Mouse (Mus musculus): ENCODE measurements at regions not wholly inside any gene's neighbourhood (a gene's known extent, or its start where the extent isn't known, plus 50 kb on each side); places are given as distances from the start of the nearest gene placed in this dataset.
A peak's percentile ranks its signal among the peaks of the same experiment; 100 is the strongest.

GRCm38 (mm10) chr9:89858005-89858404, 51.7 kb upstream of the Rasgrf1 start:
- no peak overlapping the region for H3K9ac ChIP-seq
- TF ChIP-seq CTCF (IDR thresholded peaks at IDR 0.05; ENCODE audit: low read depth): no peak

GRCm38 (mm10) chr9:89850491-89851282, 59.0 kb upstream of the Rasgrf1 start:
- Histone ChIP-seq H3K4me1 (ENCODE audit: insufficient read depth) (no peaks in the 10 kb centered on the region), H3K27ac (ENCODE audit: low read depth) (no peak overlapping the region), H3K4me3 (ENCODE audit: low read depth, low read length) (no peak overlapping the region), H3K27me3 (ENCODE audit: insufficient read depth, low read length) (no peaks in the 10 kb centered on the region), H3K9ac (no peak overlapping the region), H3K4me2 (no peak overlapping the region), H3K9me3 (ENCODE audit: low read depth, low read length) (no peaks in the 10 kb centered on the region), H3K36me3 (ENCODE audit: insufficient read depth) (no peaks in the 10 kb centered on the region)
- WGBS: 72% methylated on average over 10 of the region's 10 CpGs
- no peak for TF ChIP-seq CTCF (IDR thresholded peaks at IDR 0.05; ENCODE audit: low read depth)
- 0 out of 2 replicates have a peak, but pooled peaks have one; percentile 41 for ATAC-seq (ENCODE audit: insufficient read depth)
- peak; percentile 42 for DNase-seq

More at GRCm38 (mm10) chr9:89858005-89858404, 51.7 kb upstream of the Rasgrf1 start:
- H3K4me2 ChIP-seq: no peak overlapping the region
- no peaks in the 10 kb centered on the region for H3K9me3 ChIP-seq (ENCODE audit: low read depth, low read length)
- no peaks in the 10 kb centered on the region for H3K36me3 ChIP-seq (ENCODE audit: insufficient read depth)
- H3K4me3 ChIP-seq (ENCODE audit: low read depth, low read length): no peak overlapping the region
- no peaks in the 10 kb centered on the region for H3K27me3 ChIP-seq (ENCODE audit: insufficient read depth, low read length)
- ATAC-seq (ENCODE audit: insufficient read depth) (no peak), DNase-seq (no peak)
- no peak overlapping the region for H3K27ac ChIP-seq (ENCODE audit: low read depth)
- H3K4me1 ChIP-seq (ENCODE audit: insufficient read depth): no peaks in the 10 kb centered on the region

DNA sequence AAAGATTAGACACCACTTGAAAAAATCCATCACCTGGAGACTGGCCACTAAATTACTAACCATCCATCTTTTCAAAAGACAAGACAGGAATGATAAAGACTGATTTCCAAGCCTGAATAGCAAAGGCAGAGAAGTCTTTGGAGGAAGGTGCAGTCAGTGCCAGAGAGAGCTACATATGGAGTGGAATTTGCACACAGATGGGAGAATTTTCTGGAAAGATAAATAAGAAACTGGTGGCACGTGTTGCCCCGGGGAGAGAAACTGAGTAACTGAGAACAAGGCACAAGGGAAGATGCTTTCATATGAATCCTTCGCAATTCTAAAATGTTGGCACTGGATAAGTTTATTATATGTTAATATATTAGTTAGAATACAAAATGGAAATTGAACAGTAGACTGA, 59.8 kb upstream of the Rasgrf1 start:
- H3K9ac ChIP-seq: no peak overlapping the region
- TF ChIP-seq CTCF (IDR thresholded peaks at IDR 0.05; ENCODE audit: low read depth): no peak
- no peak overlapping the region for H3K27ac ChIP-seq (ENCODE audit: low read depth)
- WGBS: 77% methylated on average over 3 of the region's 3 CpGs
- no peak for DNase-seq
- H3K9me3 ChIP-seq (ENCODE audit: low read depth, low read length): no peaks in the 10 kb centered on the region
- H3K27me3 ChIP-seq (ENCODE audit: insufficient read depth, low read length): no peaks in the 10 kb centered on the region
- H3K4me2 ChIP-seq: no peak overlapping the region
- no peak for ATAC-seq (ENCODE audit: insufficient read depth)
- H3K4me3 ChIP-seq (ENCODE audit: low read depth, low read length): no peak overlapping the region
- no peaks in the 10 kb centered on the region for H3K4me1 ChIP-seq (ENCODE audit: insufficient read depth)
- H3K36me3 ChIP-seq (ENCODE audit: insufficient read depth): no peaks in the 10 kb centered on the region

DNA sequence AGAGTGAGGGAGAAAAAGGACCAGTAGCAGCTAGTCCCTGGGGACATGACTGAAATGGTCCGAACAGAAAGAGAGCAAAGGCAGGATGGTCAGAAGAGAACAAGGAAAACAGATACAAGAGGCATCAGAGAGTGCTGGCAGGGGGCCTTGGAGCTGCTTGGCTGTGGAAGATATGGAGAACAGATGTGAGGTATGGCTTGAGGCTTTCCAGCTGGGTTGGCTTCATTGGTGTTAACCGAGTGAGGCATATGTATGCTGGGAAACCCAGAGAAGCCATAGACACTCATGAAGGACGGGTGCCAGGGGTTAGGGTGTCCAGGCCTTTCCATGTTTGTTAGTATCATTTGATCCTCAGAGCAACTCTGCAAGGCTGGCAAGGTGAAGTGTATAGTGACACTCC, 61.1 kb upstream of the Rasgrf1 start:
- DNase-seq (peak; percentile 72), ATAC-seq (ENCODE audit: insufficient read depth) (peak; percentile 49; the same call in 1 of the 2 replicates)
- Histone ChIP-seq H3K4me3 (ENCODE audit: low read depth, low read length) (no peak overlapping the region), H3K27me3 (ENCODE audit: insufficient read depth, low read length) (no peaks in the 10 kb centered on the region), H3K4me1 (ENCODE audit: insufficient read depth) (no peaks in the 10 kb centered on the region), H3K9me3 (ENCODE audit: low read depth, low read length) (no peaks in the 10 kb centered on the region), H3K4me2 (no peak overlapping the region), H3K9ac (no peak overlapping the region), H3K27ac (ENCODE audit: low read depth) (no peak overlapping the region), H3K36me3 (ENCODE audit: insufficient read depth) (no peaks in the 10 kb centered on the region)
- TF ChIP-seq CTCF (IDR thresholded peaks at IDR 0.05; ENCODE audit: low read depth): no peak
- WGBS: 60% methylated on average over 3 of the region's 3 CpGs

- Histone ChIP-seq H3K27me3 (ENCODE audit: insufficient read depth, low read length) (no peaks in the 10 kb centered on the region), H3K27ac (ENCODE audit: low read depth) (no peak overlapping the region), H3K9ac (no peak overlapping the region), H3K4me1 (ENCODE audit: insufficient read depth) (no peaks in the 10 kb centered on the region), H3K36me3 (ENCODE audit: insufficient read depth) (no peaks in the 10 kb centered on the region), H3K4me2 (no peak overlapping the region), H3K9me3 (ENCODE audit: low read depth, low read length) (no peaks in the 10 kb centered on the region), H3K4me3 (ENCODE audit: low read depth, low read length) (no peak overlapping the region)
- ATAC-seq (ENCODE audit: insufficient read depth) (no peak), DNase-seq (no peak)
- no peak for TF ChIP-seq CTCF (IDR thresholded peaks at IDR 0.05; ENCODE audit: low read depth)
Observed at GRCm38 (mm10) chr9:89846973-89847372, 62.7 kb upstream of the Rasgrf1 start.

DNA sequence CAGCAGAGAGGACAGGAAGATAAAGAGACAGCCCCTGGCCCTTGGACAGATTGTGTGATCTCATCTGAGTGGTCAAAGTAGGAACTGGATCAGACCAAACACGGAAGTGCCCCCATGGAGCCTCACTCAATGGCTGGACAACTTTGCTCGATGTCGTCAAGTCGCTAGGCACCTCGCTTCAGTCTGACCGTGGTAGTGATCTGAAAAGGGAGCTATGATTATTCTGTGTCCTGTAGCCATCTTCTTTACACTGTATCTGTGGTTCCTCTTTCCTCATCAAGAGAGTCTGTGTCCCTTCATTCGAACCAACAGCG, 67.0 kb upstream of the Rasgrf1 start:
- Histone ChIP-seq H3K36me3 (ENCODE audit: insufficient read depth) (no peaks in the 10 kb centered on the region), H3K9ac (no peak overlapping the region), H3K4me1 (ENCODE audit: insufficient read depth) (no peaks in the 10 kb centered on the region), H3K27ac (ENCODE audit: low read depth) (no peak overlapping the region), H3K4me3 (ENCODE audit: low read depth, low read length) (no peak overlapping the region), H3K27me3 (ENCODE audit: insufficient read depth, low read length) (no peaks in the 10 kb centered on the region), H3K9me3 (ENCODE audit: low read depth, low read length) (no peaks in the 10 kb centered on the region), H3K4me2 (no peak overlapping the region)
- TF ChIP-seq CTCF (IDR thresholded peaks at IDR 0.05; ENCODE audit: low read depth): no peak
- no peak for DNase-seq
- ATAC-seq (ENCODE audit: insufficient read depth): no peak
- WGBS: 83% methylated on average over 8 of the region's 8 CpGs

DNA sequence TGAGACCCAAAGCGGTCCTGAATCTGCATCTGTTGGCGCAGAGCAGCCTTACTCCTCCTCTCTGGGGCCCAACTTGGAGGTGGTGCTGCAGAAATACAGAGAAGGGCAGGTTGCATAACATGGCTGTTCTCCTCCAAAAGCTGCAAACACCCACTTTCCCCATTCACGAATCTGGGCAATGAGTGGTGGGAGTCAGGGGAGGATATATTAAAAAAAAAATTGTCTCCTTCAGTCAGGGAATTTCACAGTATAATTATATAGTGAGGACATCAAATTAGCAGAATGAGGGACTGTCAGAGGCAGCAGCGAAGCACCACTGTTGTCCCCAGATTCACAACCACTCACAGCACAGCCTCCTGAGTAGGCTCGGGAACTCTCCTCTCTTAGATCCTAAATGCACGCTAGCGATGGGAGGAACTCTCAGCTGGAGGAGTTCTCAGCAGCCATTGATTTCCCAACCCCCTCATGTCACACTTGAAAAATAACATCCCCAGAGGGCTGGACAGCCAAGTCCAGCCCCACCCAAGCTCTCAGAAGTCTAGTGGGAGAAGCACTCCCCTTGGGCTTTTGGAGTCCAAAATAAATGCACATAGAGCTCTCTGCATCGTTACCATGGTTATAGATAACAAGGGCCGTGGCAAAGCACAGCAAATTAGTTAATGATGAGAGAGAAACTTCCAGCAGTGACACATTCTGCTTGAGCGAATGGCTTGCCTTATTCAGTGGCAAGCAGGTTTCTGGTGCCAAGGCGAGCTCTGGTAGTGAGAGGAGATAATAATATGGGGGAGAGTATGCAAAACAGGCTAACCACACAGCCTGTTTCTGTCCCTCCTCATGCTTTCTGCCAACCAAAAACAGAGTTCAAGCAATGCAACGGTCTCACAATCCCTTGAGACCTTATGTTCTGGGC, 67.6 kb upstream of the Rasgrf1 start:
- Histone ChIP-seq H3K4me3 (ENCODE audit: low read depth, low read length) (no peak overlapping the region), H3K27me3 (ENCODE audit: insufficient read depth, low read length) (no peaks in the 10 kb centered on the region), H3K4me2 (no peak overlapping the region), H3K27ac (ENCODE audit: low read depth) (no peak overlapping the region), H3K9ac (no peak overlapping the region), H3K36me3 (ENCODE audit: insufficient read depth) (no peaks in the 10 kb centered on the region), H3K4me1 (ENCODE audit: insufficient read depth) (no peaks in the 10 kb centered on the region), H3K9me3 (ENCODE audit: low read depth, low read length) (no peaks in the 10 kb centered on the region)
- no peak for TF ChIP-seq CTCF (IDR thresholded peaks at IDR 0.05; ENCODE audit: low read depth)
- DNase-seq (peak; percentile 13), ATAC-seq (ENCODE audit: insufficient read depth) (no peak)
- 47% methylated on average over 12 of the region's 12 CpGs for WGBS

All from lung, embryonic 14.5 days (tissue).